Mouse (Mus musculus) embryonic fibroblast, embryonic 13.5 days (primary cell): ENCODE results near the gene Tmem161a.

ENCODE experiments used
- CTCF ChIP-seq: IDR thresholded peaks from 2 replicates; pipeline ENCODE4 v1.5.1; 2011; ENCODE audit warnings: mild to moderate bottlenecking, control low read depth, low read length, moderate library complexity, borderline replicate concordance; ENCODE audit not compliant: insufficient read depth
- POLR2A ChIP-seq: IDR thresholded peaks from 2 replicates; pipeline ENCODE4 v1.6.1; 2011; ENCODE audit warnings: low read depth, mild to moderate bottlenecking, control low read depth, low read length, moderate library complexity

GRCm38 (mm10) chr8:70136591-70136990, 35.6 kb upstream of the Tmem161a start:
- TF ChIP-seq CTCF (no peak), POLR2A (no peak)
